Comparison of ENCODE assay signal across 12 mouse cellular contexts in the genomic region with DNA sequence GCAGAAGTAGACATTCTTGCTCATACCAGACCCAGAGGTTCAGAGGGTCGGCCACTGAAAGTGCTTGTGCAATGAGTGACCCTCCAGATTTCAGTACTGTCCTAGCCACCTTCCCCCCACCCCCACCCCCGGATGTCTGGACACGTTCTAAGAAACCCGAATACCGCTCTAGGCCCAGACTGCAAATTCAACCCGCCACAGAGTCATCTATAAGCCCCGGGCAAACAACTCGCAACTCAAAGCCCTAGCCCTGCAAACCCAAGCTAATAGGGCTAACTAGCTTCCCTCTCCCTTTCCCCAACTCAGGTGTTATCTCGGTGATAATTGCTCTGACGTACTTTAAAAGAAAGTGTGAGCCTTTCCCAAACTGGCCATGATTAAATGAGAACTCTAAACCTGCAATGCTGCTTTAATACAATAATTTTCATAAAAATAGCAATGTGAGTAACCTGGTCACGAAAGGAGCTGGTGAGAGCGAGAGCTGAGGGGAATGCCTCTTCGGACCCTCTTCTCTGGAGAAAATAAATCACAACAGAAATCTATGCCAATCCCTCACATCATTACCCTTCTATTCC. TPM values are rescaled to one million over a fixed set of nuclear protein-coding genes. Genes with fewer than 3 reads are reported as not detected.
DNase-seq lines count a peak whose midpoint lies in the region; ATAC-seq and TF ChIP-seq lines count a peak whose summit lies in the region.
"Had no signal": no experiment of that assay in that cellular context is flagged by ENCODE, and none has a peak within 500 bp of the region (broad histone marks: within the 10 kb centered on the region; RNA-seq: fewer than 3 reads in every experiment).

No protein-coding gene starts in this region.

- intact Hi-C loops in heart, postnatal 14 days (cut with DNase I) = loop anchor here (10.0 kb wide), 1 partner anchor 118 kb away; no protein-coding TSS in a partner anchor
- intact Hi-C loops in gastrocnemius, postnatal 36 days (cut with DNase I) = loop anchor here (10.0 kb wide), 1 partner anchor 228 kb away; no protein-coding TSS in a partner anchor

- H3K4me3 ChIP-seq in heart, embryonic 11.5 days (ENCODE audit: low read depth, low read length) = peak overlapping the region; percentile 47
- 0 out of 2 replicates have a peak overlapping the region, but pooled peaks have one; percentile 77 for H3K4me3 ChIP-seq in E14TG2a.4 (replicated peaks; ENCODE audit: low read length)
- no peak overlapping the region; the same call in 1 of the 2 replicates for H3K4me3 ChIP-seq in embryonic facial prominence, embryonic 15.5 days (replicated peaks)
- H3K4me3 ChIP-seq in limb, embryonic 10.5 days = peak overlapping the region; percentile 55

- no peak for TF ChIP-seq CTCF in E14TG2a.4 (conservative IDR thresholded peaks at IDR 0.05; ENCODE audit: low read length)

- no peak overlapping the region for H3K27ac ChIP-seq in heart, embryonic 11.5 days (ENCODE audit: low read depth, low read length)
- H3K27ac ChIP-seq in embryonic facial prominence, embryonic 15.5 days (replicated peaks) = no peak overlapping the region
- no peak overlapping the region for H3K27ac ChIP-seq in limb, embryonic 10.5 days
- H3K27ac ChIP-seq: macrophage had no signal

- ATAC-seq in heart, embryonic 11.5 days (replicated peaks; ENCODE audit: insufficient number of reproducible peaks, low FRiP score, low TSS enrichment) = 0 out of 2 replicates have a peak, but pooled peaks have one; percentile 29
- no peak for ATAC-seq in embryonic facial prominence, embryonic 15.5 days (ENCODE audit: insufficient number of reproducible peaks, low FRiP score, low TSS enrichment, low read depth)
- no peak for ATAC-seq in granulocyte monocyte progenitor cell, adult 5-6 weeks (replicated peaks; ENCODE audit: poor library complexity, severe bottlenecking)

- WGBS in heart, embryonic 11.5 days (ENCODE audit: insufficient replicate concordance) = 1% methylated on average over 13 of the region's 13 CpGs
- 4% methylated on average over 13 of the region's 13 CpGs for WGBS in embryonic facial prominence, embryonic 15.5 days
- 1% methylated on average over 13 of the region's 13 CpGs for WGBS in limb, embryonic 10.5 days

- 0 out of 2 replicates have a peak overlapping the region, but pooled peaks have one; percentile 10 for H3K9ac ChIP-seq in heart, embryonic 11.5 days (ENCODE audit: low read depth, low read length)
- no peak overlapping the region for H3K9ac ChIP-seq in embryonic facial prominence, embryonic 15.5 days

- no peaks in the 10 kb centered on the region for H3K36me3 ChIP-seq in heart, embryonic 11.5 days (ENCODE audit: control insufficient read depth, insufficient read depth, low read length)
- no peaks in the 10 kb centered on the region for H3K36me3 ChIP-seq in E14TG2a.4 (ENCODE audit: insufficient read depth, low read length)
- no peaks in the 10 kb centered on the region for H3K36me3 ChIP-seq in embryonic facial prominence, embryonic 15.5 days
- H3K36me3 ChIP-seq in limb, embryonic 10.5 days = no peaks in the 10 kb centered on the region

- H3K4me1 ChIP-seq in heart, embryonic 11.5 days (ENCODE audit: control insufficient read depth, insufficient read depth, low read length) = peaks cover 8% of the 10 kb centered on the region
- peaks cover 21% of the 10 kb centered on the region for H3K4me1 ChIP-seq in E14TG2a.4 (replicated peaks; ENCODE audit: low read depth, low read length)
- peaks cover 11% of the 10 kb centered on the region for H3K4me1 ChIP-seq in embryonic facial prominence, embryonic 15.5 days
- H3K4me1 ChIP-seq in limb, embryonic 10.5 days = peaks cover 24% of the 10 kb centered on the region

- H3K27me3 ChIP-seq in heart, embryonic 11.5 days (ENCODE audit: control insufficient read depth, insufficient read depth, low read length) = no peaks in the 10 kb centered on the region
- peaks cover 4% of the 10 kb centered on the region for H3K27me3 ChIP-seq in E14TG2a.4 (ENCODE audit: insufficient read depth, low read length)
- peaks cover 13% of the 10 kb centered on the region for H3K27me3 ChIP-seq in embryonic facial prominence, embryonic 15.5 days
- peaks cover 4% of the 10 kb centered on the region; the same call in 1 of the 2 replicates for H3K27me3 ChIP-seq in limb, embryonic 10.5 days (ENCODE audit: low read depth, poor library complexity, severe bottlenecking)
- H3K27me3 ChIP-seq: CH12.LX had no signal

- peak overlapping the region; percentile 82 for H3K4me2 ChIP-seq in heart, embryonic 11.5 days
- H3K4me2 ChIP-seq in embryonic facial prominence, embryonic 15.5 days (replicated peaks) = peak overlapping the region; percentile 28; the same call in 1 of the 2 replicates

- DNase-seq in heart, postnatal 14 days = no peak
- DNase-seq in limb, embryonic 10.5 days (ENCODE audit: low spot score) = no peak
- DNase-seq in lung, adult 18-20 months = no peak
- no peak for DNase-seq in gastrocnemius, postnatal 36 days

- H3K9me3 ChIP-seq in heart, embryonic 11.5 days (replicated peaks; ENCODE audit: control insufficient read depth, low read length) = no peaks in the 10 kb centered on the region
- H3K9me3 ChIP-seq in E14TG2a.4 (ENCODE audit: low read length) = no peaks in the 10 kb centered on the region
- H3K9me3 ChIP-seq in embryonic facial prominence, embryonic 15.5 days (replicated peaks) = no peaks in the 10 kb centered on the region
- H3K9me3 ChIP-seq in limb, embryonic 10.5 days (replicated peaks) = no peaks in the 10 kb centered on the region

RNA-seq across cellular contexts. Expression of gene Snap25, which starts 0.7 kb away (rescaled TPM):
- polyA plus RNA-seq in heart, embryonic 11.5 days (2014; fragmentation: Nextera tagmentation; extraction: Ambion mirVana) = 10.7 and 12.1 TPM in 2 replicates
- total RNA-seq in heart, postnatal 14 days (2021) = under 1 TPM in 1 of 2 experiments, not detected in 1; 0.33 TPM
- 5.1 and 7.5 TPM in 2 replicates for polyA plus RNA-seq in embryonic facial prominence, embryonic 15.5 days (2015; fragmentation: Nextera tagmentation; extraction: Ambion mirVana)
- 0.36 and 0.39 TPM in 2 replicates for polyA plus RNA-seq in limb, embryonic 10.5 days (2016; fragmentation: Nextera tagmentation; extraction: Ambion mirVana)
- total RNA-seq in granulocyte monocyte progenitor cell, adult 5-6 weeks (2014; fragmentation: Nextera tagmentation) = not detected in 2 replicates
- total RNA-seq in granulocyte monocyte progenitor cell, adult 5-6 weeks (2017) = not detected in 2 replicates
- not detected for total RNA-seq in gastrocnemius, postnatal 36 days (2021)
- total RNA-seq: CH12.LX; hematopoietic stem cell, adult 5-6 weeks had no signal
- polyA plus RNA-seq: macrophage; spleen, adult 2 months had no signal
